Mouse (Mus musculus) activated CD4-positive, CD25-positive, alpha-beta regulatory T cell (primary cell): Measurements from ENCODE around the gene Mki67. TPM values are rescaled to one million over a fixed set of nuclear protein-coding genes. Genes with fewer than 3 reads are reported as not detected.

Experiments used
- polyA plus RNA-seq, 2 experiments: library from polyadenylated mRNA; unstranded; fragments of 100-300 nt; shearing (Covaris generic); gene quantifications; one replicate each; pipeline ENCODE4 v1.2.1; 2017

Mki67 gene
- polyA plus RNA-seq, result 10 to 100 TPM; 13.1 to 31.2 TPM

GRCm38 (mm10) chr7:135715642-135716444 is at the start of gene Mki67:
Gene Mki67 (minus strand): TSS chr7:135716361.

Other genes starting within 250 kb of the Mki67 start
- gene Clrn3, start 187.7 kb downstream of the Mki67 start, polyA plus RNA-seq, result not detected
- gene Ptpre, start 178.9 kb downstream of the Mki67 start, polyA plus RNA-seq, result 10 to 100 TPM; 21.5 to 28.0 TPM